Mouse (Mus musculus) small intestine, adult 2 months (tissue): ENCODE results near the gene Fto. TPM values are rescaled to one million over a fixed set of nuclear protein-coding genes. Genes with fewer than 3 reads are reported as not detected.

Experiments
- H3K27ac ChIP-seq: fragments of 200-500 bp; 2 replicates; pipeline ENCODE4 v1.5.1; 2012; ENCODE audit warnings: low read depth, low read length, control low read depth, inconsistent platforms; ENCODE audit not compliant: insufficient read depth
- H3K27me3 ChIP-seq: fragments of 200-500 bp; 2 replicates; pipeline ENCODE4 v1.6.1; 2012; ENCODE audit warnings: mild to moderate bottlenecking, moderate library complexity, low read length, inconsistent platforms; ENCODE audit not compliant: control insufficient read depth, insufficient read depth
- H3K36me3 ChIP-seq: fragments of 200-500 bp; 2 replicates; pipeline ENCODE4 v1.6.1; 2012; ENCODE audit warnings: mild to moderate bottlenecking, low read length, control low read depth, inconsistent platforms; ENCODE audit not compliant: control insufficient read depth, insufficient read depth
- H3K4me1 ChIP-seq: fragments of 200-500 bp; 2 replicates; pipeline ENCODE4 v1.6.1; 2012; ENCODE audit warnings: low read length, inconsistent platforms, mixed read lengths; ENCODE audit not compliant: control insufficient read depth, insufficient read depth, insufficient read length
- H3K4me3 ChIP-seq: fragments of 200-500 bp; 2 replicates; pipeline ENCODE4 v1.5.1; 2012; ENCODE audit warnings: low read depth, mild to moderate bottlenecking, control low read depth, inconsistent platforms, low read length, moderate library complexity
- CTCF ChIP-seq: fragments of 200-500 bp; IDR thresholded peaks from 2 replicates; pipeline ENCODE4 v1.5.1; 2012; ENCODE audit warnings: low read depth, mild to moderate bottlenecking, control low read depth, inconsistent platforms, low read length, moderate library complexity, mixed read lengths; ENCODE audit not compliant: insufficient replicate concordance, insufficient read length; ENCODE audit errors: extremely low read depth
- POLR2A ChIP-seq: fragments of 200-500 bp; IDR thresholded peaks from 2 replicates; pipeline ENCODE4 v1.6.1; 2012; ENCODE audit warnings: low read depth, mild to moderate bottlenecking, control low read depth, inconsistent platforms, low read length, moderate library complexity
- WGBS: fragments of 180-500 bp; shearing (Covaris S2); methylation state at CpG from one replicate; pipeline ENCODE4 v1.1.7; 2018; 5-methylcytosine and 5-hydroxymethylcytosine counted together
- polyA plus RNA-seq: library from polyadenylated mRNA; depleted of rRNA; stranded (reverse); fragments of >200 nt; gene quantifications from 2 replicates; pipeline ENCODE4 v1.2.3, GENCODE M21; 2012

Fto gene
- polyA plus RNA-seq, 1 experiment = 7.3 TPM

DNA sequence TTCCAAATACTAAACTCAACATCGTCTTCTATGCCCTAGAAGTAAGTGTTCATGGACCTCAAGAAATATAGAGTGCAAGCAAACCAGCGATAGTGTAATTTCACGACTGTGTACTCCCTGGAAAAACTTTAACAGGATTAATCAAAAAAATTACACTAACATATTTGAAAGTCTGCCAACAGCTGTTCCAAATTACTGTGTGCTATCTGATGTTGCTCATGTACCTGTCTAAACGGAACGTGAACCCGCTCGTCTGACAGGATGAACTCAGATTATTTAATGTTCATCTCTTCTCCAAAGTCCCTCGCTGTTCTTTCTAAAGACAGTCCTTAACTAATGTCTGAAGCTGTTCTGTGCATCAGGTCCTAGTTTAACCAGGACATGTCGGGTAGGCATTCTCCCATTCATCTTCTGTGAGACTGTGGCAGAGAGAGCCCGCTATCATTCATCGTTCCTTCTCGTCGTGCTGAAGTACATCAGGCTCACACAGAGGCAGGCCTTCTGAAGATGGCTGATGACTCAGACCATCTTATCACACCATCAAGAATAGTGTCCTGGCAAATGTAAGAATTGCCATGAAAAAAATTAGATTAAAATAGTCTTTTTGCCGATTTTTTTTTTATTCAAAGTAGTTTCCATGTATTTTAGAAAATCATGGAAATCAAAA is 93.4 kb downstream of the Fto start:
- no peak for TF ChIP-seq POLR2A
- TF ChIP-seq CTCF = no peak
- H3K27me3 ChIP-seq = no peaks in the 10 kb centered on the region
- 0 out of 2 replicates have a peak, but pooled peaks cover 4% of the 10 kb centered on the region for H3K36me3 ChIP-seq
- H3K4me3 ChIP-seq = no peak overlapping the region
- WGBS = 59% methylated on average over 14 of the region's 14 CpGs
- peaks cover 30% of the 10 kb centered on the region for H3K4me1 ChIP-seq
- H3K27ac ChIP-seq = no peak overlapping the region

DNA sequence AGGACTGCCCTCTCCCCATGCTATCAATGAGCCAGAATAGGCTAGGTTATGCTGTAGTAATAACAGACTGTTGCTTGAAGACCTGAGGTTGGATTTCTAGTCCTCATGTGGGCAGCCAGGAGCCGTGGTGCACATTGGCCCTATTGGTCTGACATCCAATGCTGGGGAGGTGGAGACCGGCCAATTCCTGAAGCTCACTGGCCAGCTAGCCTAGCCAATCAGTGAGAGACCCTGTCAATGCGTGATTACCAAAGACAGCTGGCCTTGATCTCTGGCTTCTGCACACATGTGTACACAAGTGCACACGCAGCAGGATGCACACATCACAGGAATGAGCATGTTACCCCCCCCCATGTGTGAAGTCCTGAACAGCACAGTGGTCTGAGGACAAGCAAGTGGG is 94.6 kb downstream of the Fto start:
- no peak overlapping the region for H3K27ac ChIP-seq
- H3K27me3 ChIP-seq = no peaks in the 10 kb centered on the region
- H3K4me3 ChIP-seq = no peak overlapping the region
- H3K36me3 ChIP-seq = 0 out of 2 replicates have a peak, but pooled peaks cover 4% of the 10 kb centered on the region
- peaks cover 30% of the 10 kb centered on the region for H3K4me1 ChIP-seq
- TF ChIP-seq POLR2A (no peak), CTCF (no peak)
- 51% methylated on average over 4 of the region's 4 CpGs for WGBS

DNA sequence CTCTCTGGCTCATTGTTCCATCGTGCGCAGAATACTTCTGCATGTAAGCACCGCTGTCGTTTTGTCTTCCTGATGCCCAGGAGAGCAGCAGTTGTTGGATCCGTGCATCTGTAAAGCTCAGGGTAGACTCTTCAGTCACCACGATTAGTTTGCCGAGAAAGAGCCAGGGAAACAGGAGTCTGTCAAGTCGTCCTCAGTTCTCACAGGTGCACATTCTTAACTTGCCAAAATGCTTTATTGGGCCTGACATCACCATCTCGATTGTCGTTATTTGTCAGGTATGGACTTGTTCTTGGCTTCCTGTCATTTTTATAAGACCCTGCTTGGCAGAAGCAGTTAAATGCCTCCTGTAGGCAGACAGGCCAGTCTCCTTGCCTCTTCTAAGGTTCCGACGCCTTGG is 96.7 kb downstream of the Fto start:
- Histone ChIP-seq H3K4me3 (no peak overlapping the region), H3K27ac (no peak overlapping the region), H3K36me3 (0 out of 2 replicates have a peak, but pooled peaks cover 4% of the 10 kb centered on the region), H3K27me3 (no peaks in the 10 kb centered on the region), H3K4me1 (peaks cover 19% of the 10 kb centered on the region)
- TF ChIP-seq CTCF (no peak), POLR2A (no peak)
- WGBS = 52% methylated on average over 12 of the region's 12 CpGs

DNA sequence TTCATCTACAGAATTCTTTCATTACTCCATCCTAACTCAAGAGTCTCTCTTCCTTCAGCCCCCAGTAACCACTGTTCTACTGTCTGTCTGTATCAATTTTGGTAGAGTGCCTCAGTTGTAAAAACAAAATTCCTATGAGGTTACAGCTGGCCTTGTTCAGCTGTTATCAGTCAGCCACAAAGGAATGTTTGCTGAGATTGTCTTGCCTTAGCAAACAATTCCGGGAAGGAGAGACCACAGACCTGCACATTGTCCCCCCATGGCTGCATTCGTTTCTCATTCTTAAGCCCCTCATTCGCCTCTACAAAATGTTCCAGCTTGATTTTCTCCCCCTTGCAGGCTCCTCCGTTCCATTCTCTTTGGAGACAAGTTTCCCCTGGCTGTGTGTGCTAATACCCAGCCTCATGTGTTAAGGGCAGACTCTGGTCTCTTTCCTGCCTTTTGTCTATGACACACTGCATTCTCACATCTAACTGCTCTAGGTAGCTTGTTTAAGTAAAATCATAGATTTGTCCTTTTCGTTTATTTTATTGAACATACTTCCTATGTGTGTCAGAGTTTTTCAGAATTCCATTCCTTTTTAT is 111.3 kb downstream of the Fto start:
- Histone ChIP-seq H3K4me1 (peaks cover 4% of the 10 kb centered on the region), H3K27me3 (no peaks in the 10 kb centered on the region), H3K36me3 (0 out of 2 replicates have a peak, but pooled peaks cover 2% of the 10 kb centered on the region), H3K27ac (no peak overlapping the region), H3K4me3 (no peak overlapping the region)
- 69% methylated on average over 5 of the region's 5 CpGs for WGBS
- TF ChIP-seq CTCF (no peak), POLR2A (no peak)

DNA sequence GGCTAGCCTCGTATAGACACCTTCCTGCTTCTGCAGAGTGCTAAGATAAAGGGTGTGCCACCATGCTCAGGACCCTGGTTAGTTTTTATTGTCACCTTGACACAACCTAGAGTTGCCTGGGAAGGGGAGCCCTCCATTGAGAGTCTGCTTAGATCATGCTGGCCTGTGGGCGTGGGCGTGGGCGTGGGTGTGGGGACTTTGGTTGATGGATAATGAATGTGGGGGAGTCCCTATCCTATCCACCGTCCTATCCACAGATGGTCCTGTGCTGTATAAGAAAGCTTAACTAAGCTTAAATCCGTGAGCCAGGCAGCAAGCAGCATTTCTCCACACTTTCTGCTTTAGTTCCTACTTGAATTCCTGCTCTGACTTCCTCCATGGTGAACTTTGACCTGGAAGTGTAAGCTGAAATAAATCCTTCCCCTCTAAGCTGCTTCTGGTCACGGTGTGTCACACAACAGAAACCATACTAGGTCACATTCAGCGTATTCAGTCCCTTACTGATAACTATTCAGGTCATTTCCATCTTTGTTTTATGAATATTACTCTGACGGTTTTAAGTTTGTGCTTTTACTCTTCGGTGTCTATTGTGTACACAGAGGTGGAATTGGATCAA is 112.0 kb downstream of the Fto start:
- Histone ChIP-seq H3K4me3 (no peak overlapping the region), H3K36me3 (0 out of 2 replicates have a peak, but pooled peaks cover 2% of the 10 kb centered on the region), H3K27ac (no peak overlapping the region), H3K4me1 (peaks cover 4% of the 10 kb centered on the region), H3K27me3 (no peaks in the 10 kb centered on the region)
- TF ChIP-seq CTCF (no peak), POLR2A (no peak)
- 73% methylated on average over 10 of the region's 10 CpGs for WGBS

DNA sequence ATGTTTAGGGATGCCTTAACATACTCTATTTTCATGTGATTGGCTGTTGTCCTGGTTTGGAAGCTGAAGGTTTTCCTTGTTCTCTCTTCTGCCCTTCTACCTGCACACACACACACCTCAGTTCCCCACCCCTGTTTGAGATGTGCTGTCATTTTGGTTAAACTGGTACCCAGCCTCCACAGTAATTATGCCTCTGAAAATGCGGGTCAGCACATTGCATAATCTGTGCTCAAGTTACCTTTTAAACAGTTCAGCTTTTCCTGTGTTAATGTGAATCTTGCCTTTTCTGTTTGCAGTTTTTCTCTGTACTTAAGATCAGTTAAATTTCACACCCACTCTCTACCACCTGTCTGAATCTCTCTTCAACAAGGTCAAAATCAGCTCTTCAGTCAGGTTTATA is 113.2 kb downstream of the Fto start:
- H3K36me3 ChIP-seq = 0 out of 2 replicates have a peak, but pooled peaks cover 2% of the 10 kb centered on the region
- H3K27me3 ChIP-seq = no peaks in the 10 kb centered on the region
- no peak for TF ChIP-seq CTCF
- no peak for TF ChIP-seq POLR2A
- 55% methylated on average over 1 of the region's 1 CpGs for WGBS
- no peak overlapping the region for H3K27ac ChIP-seq
- H3K4me3 ChIP-seq = no peak overlapping the region
- H3K4me1 ChIP-seq = peaks cover 4% of the 10 kb centered on the region

DNA sequence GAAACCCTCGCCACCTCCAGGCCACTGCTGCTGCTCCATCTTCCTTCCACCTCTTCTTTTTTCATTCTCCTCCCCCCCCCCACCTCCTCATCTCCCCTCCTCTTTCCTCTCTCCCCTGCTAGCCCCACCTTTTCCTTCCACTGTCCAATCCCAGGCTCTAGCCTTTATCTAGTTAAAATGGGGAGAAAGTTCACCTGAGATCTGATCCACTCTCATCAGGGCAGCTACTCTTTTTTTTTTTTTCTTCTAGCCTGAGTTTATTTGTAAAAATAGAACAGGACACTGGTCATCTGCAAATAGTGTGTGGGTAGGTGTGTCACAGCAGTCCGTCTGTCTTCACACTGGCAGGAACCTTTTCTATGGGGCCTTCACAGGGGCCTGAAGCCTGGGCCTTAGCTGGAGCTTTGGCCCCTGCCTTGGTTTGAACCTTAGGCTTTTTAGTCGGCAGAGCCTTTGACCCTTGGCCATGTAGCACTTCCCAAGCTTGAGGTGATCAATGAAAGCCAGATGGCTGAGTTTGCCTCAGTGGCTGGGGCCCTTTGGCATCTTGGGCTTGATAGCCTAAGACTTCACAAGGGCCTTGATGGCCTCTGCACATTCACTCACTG is 117.1 kb downstream of the Fto start:
- Histone ChIP-seq H3K4me3 (no peak overlapping the region), H3K27me3 (no peaks in the 10 kb centered on the region), H3K4me1 (peaks cover under 1% of the 10 kb centered on the region; the same call in 1 of the 2 replicates), H3K36me3 (peaks cover 4% of the 10 kb centered on the region; the same call in 1 of the 2 replicates), H3K27ac (no peak overlapping the region)
- 92% methylated on average over 3 of the region's 3 CpGs for WGBS
- TF ChIP-seq POLR2A = no peak
- no peak for TF ChIP-seq CTCF
